Mouse (Mus musculus) kidney, embryonic 16.5 days (tissue): ENCODE measurements around the gene Ubap2l. TPM values are rescaled to one million over a fixed set of nuclear protein-coding genes. Genes with fewer than 3 reads are reported as not detected.

Experiments used
- ATAC-seq: fragments of 200-750 bp; cut with Nextera tagmentation; 2 replicates; pipeline ENCODE4 v1.8.0; 2017; ENCODE audit warnings: moderate TSS enrichment; ENCODE audit not compliant: low FRiP score, low TSS enrichment
- H3K27ac ChIP-seq: fragments of 300-500 bp; sonication (generic); 2 replicates; pipeline ENCODE4 v1.5.1; 2014; ENCODE audit warnings: low read length
- H3K27me3 ChIP-seq: fragments of 300-500 bp; sonication (generic); 2 replicates; pipeline ENCODE4 v1.6.1; 2014; ENCODE audit warnings: low read length, control low read depth, mixed read lengths; ENCODE audit not compliant: insufficient read depth
- H3K36me3 ChIP-seq: fragments of 300-500 bp; sonication (generic); 2 replicates; pipeline ENCODE4 v1.6.1; 2014; ENCODE audit warnings: low read length, control low read depth, mixed read lengths; ENCODE audit not compliant: insufficient read depth
- H3K4me1 ChIP-seq: fragments of 300-500 bp; sonication (generic); 2 replicates; pipeline ENCODE4 v1.6.1; 2014; ENCODE audit warnings: low read length, control low read depth, mixed read lengths; ENCODE audit not compliant: insufficient read depth
- H3K4me2 ChIP-seq: fragments of 300-500 bp; sonication (generic); replicated peaks from 2 replicates; pipeline ENCODE4 v1.6.1; 2014; ENCODE audit warnings: low read depth, low read length
- H3K4me3 ChIP-seq: fragments of 300-500 bp; sonication (generic); 2 replicates; pipeline ENCODE4 v1.5.1; 2014; ENCODE audit warnings: mild to moderate bottlenecking, low read length
- H3K9ac ChIP-seq: fragments of 300-500 bp; sonication (generic); replicated peaks from 2 replicates; pipeline ENCODE4 v1.6.1; 2014; ENCODE audit warnings: low read length
- H3K9me3 ChIP-seq: fragments of 300-500 bp; sonication (generic); 2 replicates; pipeline ENCODE4 v1.6.1; 2016; ENCODE audit warnings: low read length, control low read depth
- WGBS: fragments of 180-500 bp; shearing (Covaris S2); extraction: QIAGEN DNeasy Blood & Tissue Kit; methylation state at CpG from one replicate; pipeline ENCODE4 v1.1.7; 2014; 5-methylcytosine and 5-hydroxymethylcytosine counted together
- polyA plus RNA-seq: library from polyadenylated mRNA; unstranded; fragments of >200 nt; fragmentation: Nextera tagmentation; extraction: Ambion mirVana; gene quantifications from 2 replicates; pipeline ENCODE4 v1.2.1, GENCODE M21; 2015

The Ubap2l gene
- polyA plus RNA-seq, 1 experiment from 2014 or later: 152 TPM

DNA sequence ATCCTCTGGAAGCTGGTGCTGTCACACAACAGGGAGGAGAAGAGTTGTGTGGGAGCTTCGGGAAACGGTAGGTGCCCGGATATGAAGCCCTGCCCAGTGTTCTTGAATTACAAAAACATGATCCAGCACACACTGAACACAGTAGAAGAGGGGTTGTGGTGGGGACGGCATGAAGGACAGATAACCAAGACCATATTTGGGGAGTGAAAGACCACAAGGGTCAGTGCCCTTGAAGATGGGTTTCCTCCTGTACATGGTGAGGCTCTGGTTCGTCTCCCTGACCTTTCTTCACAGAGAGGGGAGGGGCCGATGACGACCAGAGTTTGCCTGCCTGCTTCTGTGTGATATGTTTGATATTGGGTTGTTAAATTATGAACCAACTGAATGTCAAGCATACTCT, 17.3 kb upstream of the Ubap2l start:
- no peak overlapping the region for H3K4me2 ChIP-seq
- no peak overlapping the region for H3K4me3 ChIP-seq
- H3K9me3 ChIP-seq: no peaks in the 10 kb centered on the region
- no peaks in the 10 kb centered on the region for H3K4me1 ChIP-seq
- no peak overlapping the region for H3K27ac ChIP-seq
- H3K27me3 ChIP-seq: no peaks in the 10 kb centered on the region
- 44% methylated on average over 7 of the region's 7 CpGs for WGBS
- no peak overlapping the region for H3K9ac ChIP-seq
- H3K36me3 ChIP-seq: no peaks in the 10 kb centered on the region
- ATAC-seq: no peak

GRCm38 (mm10) chr3:90067851-90068250, 15.4 kb upstream of the Ubap2l start:
- Histone ChIP-seq H3K4me2 (no peak overlapping the region), H3K9ac (no peak overlapping the region), H3K4me3 (no peak overlapping the region), H3K36me3 (peaks cover 10% of the 10 kb centered on the region), H3K27me3 (no peaks in the 10 kb centered on the region), H3K9me3 (no peaks in the 10 kb centered on the region), H3K4me1 (no peaks in the 10 kb centered on the region), H3K27ac (no peak overlapping the region)
- WGBS: 89% methylated on average over 4 of the region's 4 CpGs
- ATAC-seq: no peak

- 34% methylated on average over 3 of the region's 3 CpGs for WGBS
- H3K9me3 ChIP-seq: no peaks in the 10 kb centered on the region
- no peak overlapping the region for H3K4me3 ChIP-seq
- no peak overlapping the region for H3K27ac ChIP-seq
- no peak overlapping the region for H3K4me2 ChIP-seq
- H3K27me3 ChIP-seq: no peaks in the 10 kb centered on the region
- no peaks in the 10 kb centered on the region for H3K4me1 ChIP-seq
- no peak for ATAC-seq
- H3K36me3 ChIP-seq: peaks cover 30% of the 10 kb centered on the region
- no peak overlapping the region for H3K9ac ChIP-seq
Measured at GRCm38 (mm10) chr3:90065553-90065952, 13.1 kb upstream of the Ubap2l start.

- no peak overlapping the region for H3K4me2 ChIP-seq
- no peak overlapping the region for H3K4me3 ChIP-seq
- H3K9ac ChIP-seq: no peak overlapping the region
- H3K27ac ChIP-seq: no peak overlapping the region
- peaks cover 38% of the 10 kb centered on the region for H3K36me3 ChIP-seq
- 69% methylated on average over 3 of the region's 3 CpGs for WGBS
- no peaks in the 10 kb centered on the region for H3K27me3 ChIP-seq
- no peak for ATAC-seq
- no peaks in the 10 kb centered on the region for H3K9me3 ChIP-seq
- no peaks in the 10 kb centered on the region for H3K4me1 ChIP-seq
Measured at GRCm38 (mm10) chr3:90064383-90064782, 12.0 kb upstream of the Ubap2l start.

DNA sequence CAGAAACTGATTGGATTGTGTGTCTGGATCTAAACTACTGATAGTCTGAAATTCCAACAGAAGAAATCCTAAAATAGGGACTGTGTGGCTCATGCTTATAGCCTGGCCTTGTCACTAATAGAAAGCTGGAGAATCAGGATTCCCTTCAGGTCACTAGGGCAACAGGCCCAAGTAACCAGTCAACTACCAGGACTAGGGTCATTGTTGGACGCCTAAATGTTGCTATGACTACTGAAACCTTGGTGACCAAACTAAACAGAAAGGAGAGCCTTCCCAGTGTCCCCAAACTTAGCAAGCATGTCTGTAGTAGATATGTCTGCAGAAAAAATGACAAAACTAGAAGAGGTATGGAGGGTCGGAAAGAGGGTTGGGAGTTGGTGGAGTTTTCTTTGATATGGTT, 10.1 kb upstream of the Ubap2l start:
- 76% methylated on average over 2 of the region's 2 CpGs for WGBS
- no peaks in the 10 kb centered on the region for H3K27me3 ChIP-seq
- H3K4me3 ChIP-seq: no peak overlapping the region
- ATAC-seq: no peak
- peaks cover 45% of the 10 kb centered on the region for H3K36me3 ChIP-seq
- no peak overlapping the region for H3K4me2 ChIP-seq
- no peaks in the 10 kb centered on the region for H3K4me1 ChIP-seq
- no peak overlapping the region for H3K27ac ChIP-seq
- no peaks in the 10 kb centered on the region for H3K9me3 ChIP-seq
- no peak overlapping the region for H3K9ac ChIP-seq

GRCm38 (mm10) chr3:90061549-90061948, 9.1 kb upstream of the Ubap2l start:
- Histone ChIP-seq H3K27ac (no peak overlapping the region), H3K4me2 (no peak overlapping the region), H3K4me1 (no peaks in the 10 kb centered on the region), H3K4me3 (no peak overlapping the region), H3K9me3 (no peaks in the 10 kb centered on the region), H3K9ac (no peak overlapping the region), H3K36me3 (peaks cover 55% of the 10 kb centered on the region), H3K27me3 (no peaks in the 10 kb centered on the region)
- no peak for ATAC-seq
- 94% methylated on average over 6 of the region's 6 CpGs for WGBS

DNA sequence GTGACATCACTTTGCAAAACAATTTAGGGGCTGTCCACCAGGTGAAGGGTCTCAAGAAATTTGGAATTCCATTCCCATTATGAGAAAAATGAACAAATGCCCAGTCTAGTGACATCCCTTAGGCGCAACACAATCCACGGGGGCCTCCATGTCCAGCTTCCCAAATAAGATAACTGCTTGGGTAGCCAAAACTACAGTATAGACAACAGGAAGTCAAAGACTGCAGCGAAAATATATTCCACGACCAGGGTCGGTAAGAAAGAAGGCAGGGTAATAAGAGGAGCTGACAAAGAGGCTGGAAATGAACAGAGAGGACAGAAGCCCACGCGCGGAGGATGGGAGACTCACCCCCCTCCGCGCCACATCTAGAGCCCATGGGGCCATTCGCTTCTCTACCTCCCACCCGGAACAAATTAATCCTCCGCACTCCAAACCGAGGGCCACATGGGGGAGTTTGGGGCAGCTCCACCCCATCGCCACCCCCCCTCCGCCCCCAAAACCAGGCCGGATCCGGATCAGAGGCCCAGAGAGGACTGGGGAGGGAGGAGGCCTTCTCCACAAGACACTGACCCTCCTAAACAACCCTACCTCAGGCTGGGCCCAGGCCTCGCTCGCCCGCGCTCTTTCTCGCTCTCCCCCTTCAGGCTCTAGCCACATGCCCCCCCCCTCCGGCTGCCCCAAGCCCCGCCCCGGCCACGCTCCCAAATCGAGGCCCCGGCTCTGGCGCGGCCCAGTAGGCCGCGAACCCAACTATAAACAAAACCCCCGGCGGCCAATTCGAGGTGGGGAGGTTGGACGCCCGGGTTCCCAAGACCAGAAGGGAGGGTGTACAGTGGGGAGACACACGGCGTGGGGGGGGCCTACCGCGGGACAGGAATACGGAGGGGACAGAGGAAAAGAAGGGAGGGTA, 732 bp downstream of the Ubap2l start, which contains the start of gene 4933434E20Rik:
Gene 4933434E20Rik, plus strand, starts transcription at position 196 of the 910 bp plus-strand sequence.
- peak within 1 kb of the TSS; percentile 65 for H3K4me3 ChIP-seq
- H3K4me1 ChIP-seq: peaks cover 25% of the 10 kb centered on the region
- under 1% methylated on average over 40 of the region's 43 CpGs for WGBS
- peak; percentile 87 for ATAC-seq
- no peaks in the 10 kb centered on the region for H3K27me3 ChIP-seq
- H3K27ac ChIP-seq: peak within 1 kb of the TSS; percentile 98
- no peaks in the 10 kb centered on the region for H3K9me3 ChIP-seq
- peak within 1 kb of the TSS; percentile 96 for H3K9ac ChIP-seq
- peaks cover 17% of the 10 kb centered on the region; the same call in 1 of the 2 replicates for H3K36me3 ChIP-seq
- peak within 1 kb of the TSS; percentile 60 for H3K4me2 ChIP-seq

- no peak overlapping the region for H3K9ac ChIP-seq
- no peak overlapping the region for H3K4me3 ChIP-seq
- no peak overlapping the region for H3K27ac ChIP-seq
- WGBS: 33% methylated on average over 3 of the region's 3 CpGs
- H3K9me3 ChIP-seq: no peaks in the 10 kb centered on the region
- peaks cover 16% of the 10 kb centered on the region; the same call in 1 of the 2 replicates for H3K36me3 ChIP-seq
- no peak overlapping the region for H3K4me2 ChIP-seq
- peaks cover 22% of the 10 kb centered on the region for H3K4me1 ChIP-seq
- ATAC-seq: no peak
- no peaks in the 10 kb centered on the region for H3K27me3 ChIP-seq
Measured at GRCm38 (mm10) chr3:90049691-90050090, 2.7 kb downstream of the Ubap2l start.

- Histone ChIP-seq H3K36me3 (peaks cover 56% of the 10 kb centered on the region), H3K9me3 (no peaks in the 10 kb centered on the region), H3K4me3 (no peak overlapping the region), H3K4me2 (no peak overlapping the region), H3K27me3 (no peaks in the 10 kb centered on the region), H3K27ac (no peak overlapping the region), H3K4me1 (no peaks in the 10 kb centered on the region), H3K9ac (no peak overlapping the region)
- WGBS: 94% methylated on average over 1 of the region's 1 CpGs
- no peak for ATAC-seq
Measured at GRCm38 (mm10) chr3:90036263-90036662, 16.2 kb downstream of the Ubap2l start.

DNA sequence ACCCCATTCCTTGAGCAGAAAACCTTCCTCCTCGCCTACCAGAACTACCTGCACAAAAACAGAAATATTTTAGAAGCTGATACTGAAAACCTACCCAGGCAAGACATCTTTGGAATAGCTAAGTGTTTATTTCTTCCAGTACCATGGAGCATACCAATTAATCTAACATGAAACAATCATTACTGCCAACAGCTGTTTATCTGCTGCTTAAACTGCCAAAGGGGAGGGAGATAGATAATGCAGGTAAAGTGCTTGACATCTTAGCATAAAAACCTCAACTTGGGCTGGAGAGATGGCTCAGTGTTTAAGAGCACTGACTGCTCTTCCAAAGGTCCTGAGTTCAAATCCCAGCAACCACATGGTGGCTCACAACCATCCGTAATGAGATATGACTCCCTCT, 17.8 kb downstream of the Ubap2l start:
- H3K4me2 ChIP-seq: no peak overlapping the region
- peaks cover 51% of the 10 kb centered on the region for H3K36me3 ChIP-seq
- H3K9me3 ChIP-seq: no peaks in the 10 kb centered on the region
- H3K27me3 ChIP-seq: no peaks in the 10 kb centered on the region
- 89% methylated on average over 2 of the region's 2 CpGs for WGBS
- H3K27ac ChIP-seq: no peak overlapping the region
- H3K9ac ChIP-seq: no peak overlapping the region
- H3K4me1 ChIP-seq: no peaks in the 10 kb centered on the region
- H3K4me3 ChIP-seq: no peak overlapping the region
- ATAC-seq: no peak
